Mouse (Mus musculus) midbrain, embryonic 11.5 days (tissue): Measurements from ENCODE around the gene Plekhb2. TPM values are rescaled to one million over a fixed set of nuclear protein-coding genes. Genes with fewer than 3 reads are reported as not detected.

Experiments used
- ATAC-seq: fragments of 200-750 bp; cut with Nextera tagmentation; 2 replicates; pipeline ENCODE4 v1.8.0; 2017; ENCODE audit warnings: moderate TSS enrichment, moderate library complexity; ENCODE audit not compliant: low FRiP score
- DNase-seq: peaks from one replicate; pipeline ENCODE4 v3.0.0; 2015; ENCODE audit warnings: low spot score; ENCODE audit errors: missing footprints
- H3K27ac ChIP-seq: fragments of 300-500 bp; sonication (generic); 2 replicates; pipeline ENCODE4 v1.5.1; 2014; ENCODE audit warnings: low read depth, low read length
- H3K27me3 ChIP-seq: fragments of 300-500 bp; sonication (generic); 2 replicates; pipeline ENCODE4 v1.6.1; 2014; ENCODE audit warnings: mild to moderate bottlenecking, low read length, moderate library complexity, mixed read lengths; ENCODE audit not compliant: control insufficient read depth, insufficient read depth
- H3K36me3 ChIP-seq: fragments of 300-500 bp; sonication (generic); 2 replicates; pipeline ENCODE4 v1.6.1; 2014; ENCODE audit warnings: mild to moderate bottlenecking, low read length, moderate library complexity, mixed read lengths; ENCODE audit not compliant: control insufficient read depth, insufficient read depth
- H3K4me1 ChIP-seq: fragments of 300-500 bp; sonication (generic); 2 replicates; pipeline ENCODE4 v1.6.1; 2014; ENCODE audit warnings: low read length; ENCODE audit not compliant: control insufficient read depth, insufficient read depth
- H3K4me2 ChIP-seq: fragments of 300-500 bp; sonication (generic); 2 replicates; pipeline ENCODE4 v1.6.1; 2014; ENCODE audit warnings: mild to moderate bottlenecking, moderate library complexity
- H3K4me3 ChIP-seq: fragments of 300-500 bp; sonication (generic); 2 replicates; pipeline ENCODE4 v1.5.1; 2014; ENCODE audit warnings: low read depth, low read length
- H3K9ac ChIP-seq: fragments of 300-500 bp; sonication (generic); 2 replicates; pipeline ENCODE4 v1.6.1; 2014; ENCODE audit warnings: low read length
- H3K9me3 ChIP-seq: fragments of 300-500 bp; sonication (generic); 2 replicates; pipeline ENCODE4 v1.6.1; 2016; ENCODE audit warnings: low read length; ENCODE audit not compliant: control insufficient read depth
- WGBS: fragments of 180-500 bp; shearing (Covaris S2); extraction: QIAGEN DNeasy Blood & Tissue Kit; methylation state at CpG from one replicate; pipeline ENCODE4 v1.1.7; 2014; 5-methylcytosine and 5-hydroxymethylcytosine counted together
- polyA plus RNA-seq: library from polyadenylated mRNA; unstranded; fragments of >200 nt; fragmentation: Nextera tagmentation; extraction: Ambion mirVana; gene quantifications from 2 replicates; pipeline ENCODE4 v1.2.1, GENCODE M21; 2014

Gene Plekhb2
- polyA plus RNA-seq, 1 experiment from 2014 or later, result 56.3 TPM

DNA sequence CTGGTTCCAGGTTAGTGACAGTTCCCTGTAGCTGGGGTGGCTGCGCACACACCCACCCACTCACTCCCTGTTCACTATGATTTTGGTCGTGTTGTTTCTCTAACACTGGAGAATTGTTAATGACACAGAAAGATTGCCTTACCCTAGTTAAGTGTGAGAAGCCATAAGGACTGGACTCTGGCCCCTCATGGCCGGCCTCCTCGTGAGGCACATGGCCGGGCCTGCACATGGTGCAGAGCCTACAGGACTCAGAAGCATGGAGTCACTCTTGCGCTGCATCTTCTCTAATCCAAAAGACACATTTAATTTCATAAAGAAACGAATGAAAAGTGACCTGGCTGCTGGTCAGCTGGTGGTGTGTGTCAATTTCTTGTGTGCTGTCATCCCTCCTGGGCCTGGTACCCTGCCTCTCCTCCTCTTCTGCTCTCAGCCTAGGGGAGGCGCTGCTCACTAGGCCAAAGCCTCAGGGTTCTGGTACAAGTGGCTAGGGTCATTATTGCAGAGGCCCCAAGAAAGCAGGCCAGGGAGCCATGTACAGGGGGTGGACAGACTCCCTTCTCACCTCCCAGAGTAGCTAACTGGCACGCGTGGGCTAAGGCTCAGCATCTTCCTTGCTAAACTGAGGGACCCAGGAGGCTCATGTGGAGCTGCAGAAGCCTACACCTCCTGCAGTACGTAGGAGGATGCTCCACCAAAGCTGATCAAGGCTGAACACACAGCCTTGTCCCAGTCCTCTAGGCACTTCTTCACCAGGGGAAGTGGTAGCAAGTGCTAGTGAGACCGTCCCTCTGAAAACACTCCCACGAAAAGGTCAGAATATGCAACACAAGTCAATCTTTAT is 37.1 kb upstream of the Plekhb2 start:
- WGBS, result 93% methylated on average over 13 of the region's 13 CpGs
- Histone ChIP-seq H3K9me3 (no peaks in the 10 kb centered on the region), H3K36me3 (peaks cover 21% of the 10 kb centered on the region)

DNA sequence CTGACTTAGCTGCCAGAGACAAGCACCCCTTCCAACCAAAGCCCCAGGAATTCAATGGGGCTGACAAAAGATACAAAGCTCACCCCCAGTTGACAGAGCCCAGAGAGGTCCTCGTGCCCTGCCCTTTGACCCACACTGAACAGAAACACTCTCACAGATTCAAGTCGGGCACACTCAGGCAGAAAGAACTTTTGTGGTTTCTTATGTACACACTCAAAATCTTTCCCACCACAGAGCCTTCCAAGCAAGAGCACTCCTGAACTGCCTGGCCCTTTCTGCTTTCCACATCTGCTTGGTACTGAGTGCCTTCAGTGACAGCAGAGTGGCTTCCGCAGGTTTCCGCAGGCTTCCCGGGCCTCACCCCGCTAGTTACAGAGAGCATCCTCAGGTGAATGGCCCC is 33.9 kb upstream of the Plekhb2 start:
- Histone ChIP-seq H3K4me3 (no peak overlapping the region), H3K9ac (no peak overlapping the region), H3K27me3 (no peaks in the 10 kb centered on the region), H3K4me2 (no peak overlapping the region), H3K36me3 (peaks cover 29% of the 10 kb centered on the region), H3K4me1 (no peaks in the 10 kb centered on the region), H3K27ac (no peak overlapping the region), H3K9me3 (no peaks in the 10 kb centered on the region)
- WGBS, result 79% methylated on average over 6 of the region's 6 CpGs
- no peak for DNase-seq
- ATAC-seq, result no peak

More for the DNA sequence above, 37.1 kb upstream of the Plekhb2 start:
- H3K4me2 ChIP-seq, result no peak overlapping the region
- no peak overlapping the region for H3K4me3 ChIP-seq
- ATAC-seq (no peak), DNase-seq (no peak)
- no peaks in the 10 kb centered on the region for H3K27me3 ChIP-seq
- H3K27ac ChIP-seq, result no peak overlapping the region
- H3K4me1 ChIP-seq, result no peaks in the 10 kb centered on the region
- H3K9ac ChIP-seq, result no peak overlapping the region

DNA sequence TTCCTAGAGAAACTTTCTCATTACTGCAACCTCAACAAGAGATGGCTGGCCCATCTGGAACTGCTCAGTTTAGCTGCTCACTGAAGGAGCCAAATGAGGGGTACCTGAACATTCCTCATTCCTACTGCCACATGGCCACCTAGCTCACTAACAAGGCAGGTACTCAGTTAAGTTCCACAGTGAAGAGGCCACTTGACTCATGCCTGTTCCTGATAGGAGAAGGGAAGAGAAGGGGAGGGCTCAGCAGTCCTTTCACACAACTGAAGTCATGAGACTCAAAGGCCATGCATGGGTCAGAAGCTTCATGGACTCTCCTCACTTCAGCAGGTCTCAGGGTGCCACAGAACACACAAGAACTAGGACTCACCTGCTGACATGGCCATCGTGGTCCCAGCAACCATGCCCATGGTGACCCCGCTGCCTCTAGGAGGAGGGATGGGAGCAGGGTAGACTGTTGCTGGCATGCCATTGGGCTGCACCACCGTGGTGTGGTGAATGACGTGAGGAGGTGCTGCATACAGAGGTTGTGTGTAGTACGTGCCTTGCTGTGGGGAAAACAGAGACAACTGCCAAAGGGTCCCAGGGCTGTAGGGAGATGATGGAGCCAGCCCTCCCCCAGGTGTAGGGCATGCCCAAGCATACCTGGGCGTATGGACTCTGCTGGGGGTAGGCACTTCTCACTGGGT is 30.4 kb upstream of the Plekhb2 start:
- no peaks in the 10 kb centered on the region for H3K27me3 ChIP-seq
- H3K36me3 ChIP-seq, result peaks cover 17% of the 10 kb centered on the region; the same call in 1 of the 2 replicates
- DNase-seq, result no peak
- no peak for ATAC-seq
- no peak overlapping the region for H3K27ac ChIP-seq
- no peak overlapping the region for H3K9ac ChIP-seq
- no peaks in the 10 kb centered on the region for H3K4me1 ChIP-seq
- H3K4me3 ChIP-seq, result no peak overlapping the region
- no peak overlapping the region for H3K4me2 ChIP-seq
- H3K9me3 ChIP-seq, result no peaks in the 10 kb centered on the region
- WGBS, result 94% methylated on average over 6 of the region's 6 CpGs

DNA sequence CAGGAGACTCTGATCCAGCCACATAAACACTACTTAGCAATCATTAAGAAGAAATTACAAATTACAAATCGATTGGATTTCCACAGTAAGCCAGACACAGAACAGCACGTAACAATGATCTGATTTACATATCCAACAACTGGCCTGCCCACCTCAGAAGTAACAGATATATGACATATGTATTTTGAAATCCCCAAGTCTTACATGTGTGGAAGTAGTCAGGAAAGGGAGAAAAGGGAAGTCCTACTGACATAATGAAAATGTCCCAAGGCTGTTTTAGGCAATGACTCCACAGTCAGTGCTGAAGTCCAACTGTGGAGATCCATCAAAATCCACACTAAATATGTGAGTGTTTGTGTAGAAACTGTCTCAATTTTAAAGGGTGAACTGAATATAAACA is 28.4 kb upstream of the Plekhb2 start:
- Histone ChIP-seq H3K9me3 (no peaks in the 10 kb centered on the region), H3K9ac (no peak overlapping the region), H3K4me3 (no peak overlapping the region), H3K27me3 (no peaks in the 10 kb centered on the region), H3K36me3 (peaks cover 22% of the 10 kb centered on the region; the same call in 1 of the 2 replicates), H3K4me1 (no peaks in the 10 kb centered on the region), H3K4me2 (no peak overlapping the region), H3K27ac (no peak overlapping the region)
- DNase-seq (no peak), ATAC-seq (no peak)
- WGBS, result 93% methylated on average over 2 of the region's 2 CpGs

DNA sequence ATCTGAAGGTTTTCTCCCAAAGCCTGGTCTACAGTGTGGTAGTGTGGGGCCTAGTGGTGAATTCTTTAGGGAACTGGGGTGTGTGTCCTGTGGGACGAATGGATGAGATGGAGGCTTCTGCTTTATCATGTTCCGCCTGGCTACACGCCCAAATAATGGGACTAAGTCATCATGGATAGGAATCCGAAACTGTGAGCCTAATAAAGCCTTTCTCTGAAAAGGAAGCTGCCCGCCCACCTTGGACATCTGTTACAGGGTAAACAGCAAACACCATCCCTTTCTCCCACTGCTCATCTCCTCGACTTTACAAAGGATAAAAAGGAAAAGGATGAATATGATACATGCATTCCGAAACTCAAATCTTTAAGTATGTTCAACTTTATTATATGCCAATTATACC is 27.8 kb upstream of the Plekhb2 start:
- Histone ChIP-seq H3K9me3 (no peaks in the 10 kb centered on the region), H3K4me3 (no peak overlapping the region), H3K4me1 (no peaks in the 10 kb centered on the region), H3K27ac (no peak overlapping the region), H3K4me2 (no peak overlapping the region), H3K36me3 (peaks cover 22% of the 10 kb centered on the region; the same call in 1 of the 2 replicates), H3K27me3 (no peaks in the 10 kb centered on the region), H3K9ac (no peak overlapping the region)
- WGBS, result 87% methylated on average over 7 of the region's 7 CpGs
- no peak for ATAC-seq
- peak; percentile 71 for DNase-seq

DNA sequence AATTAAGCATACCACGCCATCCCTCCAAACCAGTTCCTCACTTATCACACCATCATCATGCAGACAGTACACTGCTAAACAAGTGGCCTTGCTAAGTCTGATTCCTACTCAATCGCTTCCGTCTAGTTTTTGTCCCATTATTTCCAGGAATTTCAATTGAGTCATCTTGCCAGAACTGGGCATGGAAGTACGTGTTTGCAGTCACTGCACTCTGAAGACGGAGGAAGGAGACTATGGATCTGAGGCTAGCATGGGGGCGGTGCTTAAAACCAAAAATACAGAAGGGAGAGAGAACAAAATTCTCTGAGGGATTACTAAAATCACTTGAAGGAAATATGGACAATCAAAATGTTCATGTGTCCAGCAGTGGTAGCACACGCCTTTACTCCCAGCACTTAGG is 27.0 kb upstream of the Plekhb2 start:
- Histone ChIP-seq H3K4me1 (no peaks in the 10 kb centered on the region), H3K27ac (no peak overlapping the region), H3K4me2 (no peak overlapping the region), H3K27me3 (no peaks in the 10 kb centered on the region), H3K9me3 (no peaks in the 10 kb centered on the region), H3K4me3 (no peak overlapping the region), H3K9ac (no peak overlapping the region), H3K36me3 (peaks cover 16% of the 10 kb centered on the region; the same call in 1 of the 2 replicates)
- no peak for DNase-seq
- 95% methylated on average over 7 of the region's 7 CpGs for WGBS
- ATAC-seq, result no peak

DNA sequence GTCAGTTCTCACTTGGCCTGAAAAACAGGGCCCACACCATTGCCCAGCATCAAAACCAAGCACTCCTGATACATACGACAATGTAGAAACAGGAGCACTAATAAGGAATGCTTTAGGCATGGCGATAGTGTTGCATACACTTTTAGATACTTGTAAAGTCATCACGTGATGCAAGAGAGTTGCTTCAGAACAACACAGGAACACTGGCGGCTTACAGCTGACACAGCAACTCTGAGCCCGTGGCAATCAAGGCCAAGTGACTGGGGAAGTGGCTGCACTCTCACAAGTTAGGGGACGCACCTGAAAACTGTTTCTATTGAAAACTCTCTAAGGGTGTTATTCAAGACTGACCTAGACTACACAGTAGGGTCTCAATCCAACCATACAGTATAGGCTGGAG is 26.4 kb upstream of the Plekhb2 start:
- no peaks in the 10 kb centered on the region for H3K4me1 ChIP-seq
- no peak for ATAC-seq
- peaks cover 17% of the 10 kb centered on the region for H3K36me3 ChIP-seq
- H3K4me2 ChIP-seq, result no peak overlapping the region
- no peak for DNase-seq
- H3K9ac ChIP-seq, result no peak overlapping the region
- H3K9me3 ChIP-seq, result no peaks in the 10 kb centered on the region
- no peak overlapping the region for H3K27ac ChIP-seq
- H3K27me3 ChIP-seq, result no peaks in the 10 kb centered on the region
- no peak overlapping the region for H3K4me3 ChIP-seq
- 92% methylated on average over 6 of the region's 6 CpGs for WGBS

DNA sequence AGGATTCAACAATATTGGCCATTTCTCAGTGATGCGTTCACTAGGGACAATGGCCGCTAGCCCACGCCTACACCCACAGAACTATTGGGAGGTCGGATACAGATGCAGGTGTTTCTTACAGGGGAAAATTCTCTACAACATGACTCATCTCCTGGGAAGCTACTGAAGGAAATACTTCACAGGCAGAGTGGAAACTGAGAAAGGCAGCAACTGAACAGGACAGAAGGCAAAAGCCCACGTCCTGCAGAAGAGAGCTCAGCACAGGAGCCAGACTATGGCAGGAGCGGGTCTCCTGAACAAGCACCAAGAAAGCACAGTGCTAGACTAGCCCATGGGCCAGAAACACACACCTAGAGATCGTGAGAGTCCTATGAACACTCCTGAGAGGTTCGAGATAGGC is 25.6 kb upstream of the Plekhb2 start:
- no peak overlapping the region for H3K4me3 ChIP-seq
- H3K9me3 ChIP-seq, result no peaks in the 10 kb centered on the region
- no peak for DNase-seq
- H3K27ac ChIP-seq, result no peak overlapping the region
- no peak for ATAC-seq
- H3K36me3 ChIP-seq, result peaks cover 16% of the 10 kb centered on the region
- H3K27me3 ChIP-seq, result no peaks in the 10 kb centered on the region
- no peaks in the 10 kb centered on the region for H3K4me1 ChIP-seq
- no peak overlapping the region for H3K9ac ChIP-seq
- no peak overlapping the region for H3K4me2 ChIP-seq
- 94% methylated on average over 8 of the region's 8 CpGs for WGBS

DNA sequence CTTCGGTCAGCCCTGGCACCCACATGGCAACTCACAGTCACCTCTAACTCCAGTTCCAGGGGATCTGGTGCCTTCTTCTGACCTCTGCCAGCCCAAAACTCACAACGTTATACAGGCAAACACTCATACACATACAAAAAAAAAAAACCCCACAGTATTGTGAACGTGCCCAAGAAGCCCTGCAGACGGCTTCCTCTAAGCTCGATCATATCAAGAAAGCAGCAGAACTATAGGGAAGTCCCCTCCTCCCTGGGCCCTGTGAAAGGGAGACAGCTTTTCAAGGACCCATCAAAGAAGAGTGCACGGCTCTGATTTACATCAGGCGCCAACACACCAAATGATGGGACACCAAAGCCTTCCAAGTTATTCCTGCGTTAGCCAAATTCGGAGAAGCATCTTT is 23.9 kb upstream of the Plekhb2 start:
- peaks cover 11% of the 10 kb centered on the region for H3K36me3 ChIP-seq
- DNase-seq (no peak), ATAC-seq (no peak)
- H3K27ac ChIP-seq, result no peak overlapping the region
- 91% methylated on average over 9 of the region's 9 CpGs for WGBS
- H3K9ac ChIP-seq, result no peak overlapping the region
- H3K9me3 ChIP-seq, result no peaks in the 10 kb centered on the region
- H3K27me3 ChIP-seq, result no peaks in the 10 kb centered on the region
- no peak overlapping the region for H3K4me3 ChIP-seq
- H3K4me1 ChIP-seq, result no peaks in the 10 kb centered on the region
- no peak overlapping the region for H3K4me2 ChIP-seq
